Mouse (Mus musculus) heart, postnatal 14 days (tissue): ENCODE data around the gene Coro1a. TPM values are rescaled to one million over a fixed set of nuclear protein-coding genes. Genes with fewer than 3 reads are reported as not detected.
A peak's percentile ranks its signal among the peaks of the same experiment; 100 is the strongest.
"Not testable (repeated sequence)": the region's sequence is repeated elsewhere in the genome, so short reads cannot be mapped to it uniquely, and the experiment has no call there.

Experiments
- DNase-seq, 2 experiments: peaks; one replicate each; pipeline ENCODE4 v3.0.0; 2021 to 2022
- intact Hi-C: fragments of 180-260 bp; cut with DNase I; formaldehyde crosslinking; loops from one replicate; pipeline ENCODE4 v1.15.1; 2025
- total RNA-seq, 2 experiments: library from RNA; stranded (reverse); gene quantifications; 2 replicates each; pipeline ENCODE4 v1.2.3; 2021

The Coro1a gene
- total RNA-seq, 2 experiments from 2014 or later, result 8.8 to 28.1 TPM

- intact Hi-C loops, result no loop called here
These were observed 15.2 kb downstream of the Coro1a start for GRCm38 (mm10) chr7:126692426-126692825.

GRCm38 (mm10) chr7:126691676-126692075 lies 15.9 kb downstream of the Coro1a start:
- DNase-seq, result no peak
- intact Hi-C loops, result no loop called here

More at GRCm38 (mm10) chr7:126692426-126692825, 15.2 kb downstream of the Coro1a start:
- no peak for DNase-seq

GRCm38 (mm10) chr7:126690737-126691136 lies 16.9 kb downstream of the Coro1a start:
- intact Hi-C loops, result no loop called here

GRCm38 (mm10) chr7:126689021-126689420 lies 18.6 kb downstream of the Coro1a start:
- intact Hi-C loops, result no loop called here
- no peak for DNase-seq

More at GRCm38 (mm10) chr7:126690737-126691136, 16.9 kb downstream of the Coro1a start:
- no peak for DNase-seq

GRCm38 (mm10) chr7:126688156-126688555 lies 19.4 kb downstream of the Coro1a start:
- DNase-seq, intact Hi-C loops: not testable (repeated sequence)

GRCm38 (mm10) chr7:126681221-126681620 lies 26.4 kb downstream of the Coro1a start:
- intact Hi-C loops, result no loop called here

GRCm38 (mm10) chr7:126679683-126680082 lies 27.9 kb downstream of the Coro1a start:
- intact Hi-C loops, result no loop called here
- no peak for DNase-seq

More at GRCm38 (mm10) chr7:126681221-126681620, 26.4 kb downstream of the Coro1a start:
- DNase-seq, result no peak

- intact Hi-C loops, result no loop called here
- DNase-seq, result no peak
These were observed 28.8 kb downstream of the Coro1a start for GRCm38 (mm10) chr7:126678545-126679341.

- no peak for DNase-seq
- intact Hi-C loops, result no loop called here
These were observed 30.9 kb downstream of the Coro1a start for GRCm38 (mm10) chr7:126676631-126677220.

- peak; percentile 63 to 66 for DNase-seq
- intact Hi-C loops, result no loop called here
These were observed 31.4 kb downstream of the Coro1a start, which contains the start of gene Sult1a1 for GRCm38 (mm10) chr7:126676207-126676606. TSS of gene Sult1a1 (minus strand) at chr7:126676432.

- intact Hi-C loops, result no loop called here
- DNase-seq, result no peak
These were observed 32.5 kb downstream of the Coro1a start for GRCm38 (mm10) chr7:126675104-126675503.

- no peak for DNase-seq
These were observed 35.5 kb downstream of the Coro1a start for GRCm38 (mm10) chr7:126672111-126672510.

GRCm38 (mm10) chr7:126670152-126670551 lies 37.4 kb downstream of the Coro1a start:
- intact Hi-C loops, result no loop called here
- no peak for DNase-seq

More at GRCm38 (mm10) chr7:126672111-126672510, 35.5 kb downstream of the Coro1a start:
- intact Hi-C loops, result no loop called here

- intact Hi-C loops, result no loop called here
- no peak for DNase-seq
These were observed 39.1 kb downstream of the Coro1a start for GRCm38 (mm10) chr7:126668452-126668851.

- DNase-seq, result no peak
- intact Hi-C loops, result no loop called here
These were observed 40.0 kb downstream of the Coro1a start for GRCm38 (mm10) chr7:126667495-126668090.

- intact Hi-C loops, result no loop called here
- peak in 1 of 2 experiments; percentile 34 for DNase-seq
These were observed 42.3 kb downstream of the Coro1a start for GRCm38 (mm10) chr7:126665269-126665668.

GRCm38 (mm10) chr7:126663646-126664045 lies 43.9 kb downstream of the Coro1a start:
- DNase-seq, result no peak
- intact Hi-C loops, result no loop called here

GRCm38 (mm10) chr7:126659771-126660170 lies 47.8 kb downstream of the Coro1a start:
- no peak for DNase-seq
- intact Hi-C loops, result no loop called here

GRCm38 (mm10) chr7:126657522-126657921 lies 50.1 kb downstream of the Coro1a start:
- no peak for DNase-seq
- intact Hi-C loops, result no loop called here

- intact Hi-C loops, result no loop called here
- no peak for DNase-seq
These were observed 51.9 kb downstream of the Coro1a start for GRCm38 (mm10) chr7:126655695-126656094.

GRCm38 (mm10) chr7:126653991-126654390 lies 53.6 kb downstream of the Coro1a start:
- DNase-seq, result no peak
- intact Hi-C loops, result no loop called here
